Mouse (Mus musculus) heart, postnatal 10 days (tissue): ENCODE data around the gene Fam189b. TPM values are rescaled to one million over a fixed set of nuclear protein-coding genes. Genes with fewer than 3 reads are reported as not detected.
"Not testable (repeated sequence)": the region's sequence is repeated elsewhere in the genome, so short reads cannot be mapped to it uniquely, and the experiment has no call there.

ENCODE experiments used
- DNase-seq, 2 experiments: peaks; one replicate each; pipeline ENCODE4 v3.0.0; 2021
- intact Hi-C: fragments of 180-260 bp; cut with DNase I; formaldehyde crosslinking; loops from one replicate; pipeline ENCODE4 v1.15.1; 2025
- total RNA-seq, 2 experiments: library from RNA; stranded (reverse); gene quantifications; 2 replicates each; pipeline ENCODE4 v1.2.3; 2021

Gene Fam189b
- total RNA-seq = 1 to 10 TPM; 7.9 to 8.3 TPM

DNA sequence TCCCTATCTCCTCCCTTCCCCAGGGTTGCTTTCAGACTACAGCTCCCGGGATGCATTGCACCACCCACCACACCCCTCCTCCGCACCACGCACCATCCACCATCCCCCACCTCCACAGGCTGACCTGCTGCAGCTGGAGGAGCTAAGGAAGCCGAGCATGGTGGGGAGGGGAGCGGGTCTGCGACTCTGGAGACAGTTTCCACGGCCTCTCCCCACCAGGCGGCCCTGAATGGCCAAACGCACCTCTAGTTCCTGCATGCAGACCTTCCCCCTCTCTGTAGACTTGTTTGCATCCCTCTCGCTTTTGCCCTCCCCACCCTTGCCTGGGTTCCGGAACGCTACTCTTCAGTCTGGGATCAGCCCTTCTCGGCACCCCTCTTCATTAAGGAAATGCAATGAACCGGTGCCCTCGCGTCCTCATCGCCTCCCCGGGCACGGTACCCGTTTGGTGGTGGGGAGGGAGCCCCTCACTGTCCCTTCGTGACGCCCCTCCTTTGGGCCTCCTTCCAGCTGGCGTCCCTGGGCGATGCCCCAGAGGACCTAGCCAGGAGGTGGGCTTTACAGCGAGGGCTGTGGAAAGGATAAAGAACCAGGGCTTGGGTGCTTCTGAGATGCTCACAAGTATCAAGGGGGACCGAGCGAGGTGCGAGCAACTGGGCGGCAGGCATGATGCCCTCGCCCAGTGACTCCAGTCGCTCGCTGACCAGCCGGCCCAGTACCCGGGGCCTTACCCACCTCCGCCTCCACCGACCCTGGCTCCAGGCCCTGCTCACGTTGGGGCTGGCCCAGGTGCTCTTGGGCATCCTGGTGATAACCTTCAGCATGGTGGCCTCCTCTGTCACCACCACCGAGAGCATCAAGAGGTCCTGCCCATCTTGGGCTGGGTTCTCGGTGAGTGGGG lies at the start of gene Fam189b:
Gene Fam189b (plus strand): TSS at position 86 of the 901 bp plus-strand sequence.
- DNase-seq = peak; percentile 86 to 90
- intact Hi-C loops = no loop called here

DNA sequence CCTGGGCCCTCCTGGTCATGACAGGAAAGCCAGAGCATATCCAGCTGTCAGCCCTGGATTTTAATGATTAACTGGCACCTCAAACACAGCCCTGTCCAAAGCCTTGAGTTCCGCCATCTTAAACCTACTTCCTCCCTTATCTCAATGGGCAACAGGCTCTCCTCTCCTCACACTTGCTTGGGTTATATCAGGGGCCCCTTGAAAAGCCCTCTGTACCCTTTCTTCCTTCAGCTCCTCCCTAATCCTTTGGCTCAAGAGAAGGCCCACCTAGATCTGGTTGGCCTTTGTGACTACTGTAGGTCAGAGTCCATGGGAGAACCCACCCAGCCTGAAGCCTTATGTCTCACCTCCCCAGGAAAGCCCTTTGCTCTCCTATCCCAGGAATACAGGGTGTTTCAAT lies 49.2 kb upstream of the Fam189b start:
- intact Hi-C loops = no loop called here
- DNase-seq = no peak

DNA sequence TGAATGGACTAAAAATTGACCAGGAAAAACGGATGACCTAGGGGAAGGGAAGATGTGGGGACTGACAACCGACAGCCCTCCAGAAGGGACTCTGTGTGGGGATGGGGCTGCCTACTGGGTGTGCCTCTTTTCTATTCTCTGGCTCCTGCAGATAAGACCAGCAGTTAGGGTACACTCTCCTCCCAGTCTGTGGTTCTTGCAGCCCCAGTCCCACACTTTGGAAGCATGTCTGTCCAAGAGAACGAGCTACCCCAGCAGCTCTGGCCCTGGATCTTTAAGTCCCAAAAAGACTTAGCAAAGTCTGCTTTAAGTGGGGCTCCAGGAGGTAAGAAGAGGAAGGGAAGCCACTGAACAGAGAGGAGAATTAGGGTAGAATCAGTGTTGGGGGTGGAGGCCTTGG lies 47.0 kb upstream of the Fam189b start, which contains the start of gene Pklr:
Gene Pklr (plus strand): TSS at position 185 of the 400 bp plus-strand sequence.
- intact Hi-C loops = no loop called here
- DNase-seq = no peak

DNA sequence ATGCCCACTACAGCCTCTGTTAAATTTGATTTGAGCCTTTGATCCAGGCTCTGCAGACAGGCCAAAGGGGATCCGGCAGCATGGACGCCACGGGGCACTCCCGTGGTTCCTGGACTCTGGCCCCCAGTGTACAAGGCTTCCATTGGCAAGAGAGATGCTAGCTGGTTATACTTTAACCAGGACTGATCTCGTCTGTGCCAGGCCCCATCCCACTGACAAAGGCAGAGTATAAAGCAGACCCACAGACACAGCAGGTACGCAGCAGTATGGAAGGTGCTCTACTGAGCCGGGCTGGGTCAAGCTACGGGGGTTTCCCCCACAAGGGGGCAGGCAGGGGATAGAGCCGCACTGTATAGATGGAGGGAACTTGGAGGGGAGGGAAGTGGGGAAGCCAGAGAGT lies 46.6 kb upstream of the Fam189b start:
- intact Hi-C loops = no loop called here
- no peak for DNase-seq

DNA sequence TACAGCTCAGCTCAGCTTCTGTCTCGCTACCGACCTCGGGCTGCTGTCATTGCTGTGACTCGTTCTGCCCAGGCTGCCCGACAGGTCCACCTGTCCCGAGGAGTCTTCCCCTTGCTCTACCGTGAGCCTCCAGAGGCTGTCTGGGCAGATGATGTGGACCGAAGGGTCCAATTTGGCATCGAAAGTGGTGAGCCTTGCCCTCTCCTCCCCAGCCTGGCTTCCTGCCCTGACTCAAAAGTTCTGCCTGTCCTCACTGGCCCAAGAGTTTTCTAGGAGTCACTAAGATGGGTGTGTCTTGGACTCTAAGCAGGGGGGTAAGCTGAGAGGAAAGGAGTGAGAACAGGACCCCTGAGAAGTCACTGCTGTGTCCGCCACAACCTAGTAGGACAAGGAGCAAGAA lies 38.1 kb upstream of the Fam189b start:
- no peak for DNase-seq
- intact Hi-C loops = no loop called here

DNA sequence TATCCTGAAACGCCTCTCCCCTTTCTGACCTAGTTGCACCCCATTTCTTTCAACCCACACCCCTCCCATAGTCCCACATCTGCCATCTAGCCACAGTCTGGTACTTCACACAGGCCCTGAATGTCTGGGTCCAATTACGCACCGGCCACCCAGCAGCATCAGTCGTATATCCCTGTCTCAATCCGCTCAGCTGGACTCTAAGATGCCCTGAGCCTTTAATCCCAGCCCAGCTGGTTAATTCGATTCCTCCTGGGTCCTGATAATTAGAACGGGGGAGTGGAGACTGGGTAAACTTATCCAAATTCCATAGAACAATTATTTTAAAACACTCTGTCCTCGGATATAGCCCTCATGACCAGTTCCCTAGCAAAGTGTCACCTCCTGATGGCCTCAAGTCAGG lies 37.4 kb upstream of the Fam189b start:
- intact Hi-C loops = no loop called here
- no peak for DNase-seq

DNA sequence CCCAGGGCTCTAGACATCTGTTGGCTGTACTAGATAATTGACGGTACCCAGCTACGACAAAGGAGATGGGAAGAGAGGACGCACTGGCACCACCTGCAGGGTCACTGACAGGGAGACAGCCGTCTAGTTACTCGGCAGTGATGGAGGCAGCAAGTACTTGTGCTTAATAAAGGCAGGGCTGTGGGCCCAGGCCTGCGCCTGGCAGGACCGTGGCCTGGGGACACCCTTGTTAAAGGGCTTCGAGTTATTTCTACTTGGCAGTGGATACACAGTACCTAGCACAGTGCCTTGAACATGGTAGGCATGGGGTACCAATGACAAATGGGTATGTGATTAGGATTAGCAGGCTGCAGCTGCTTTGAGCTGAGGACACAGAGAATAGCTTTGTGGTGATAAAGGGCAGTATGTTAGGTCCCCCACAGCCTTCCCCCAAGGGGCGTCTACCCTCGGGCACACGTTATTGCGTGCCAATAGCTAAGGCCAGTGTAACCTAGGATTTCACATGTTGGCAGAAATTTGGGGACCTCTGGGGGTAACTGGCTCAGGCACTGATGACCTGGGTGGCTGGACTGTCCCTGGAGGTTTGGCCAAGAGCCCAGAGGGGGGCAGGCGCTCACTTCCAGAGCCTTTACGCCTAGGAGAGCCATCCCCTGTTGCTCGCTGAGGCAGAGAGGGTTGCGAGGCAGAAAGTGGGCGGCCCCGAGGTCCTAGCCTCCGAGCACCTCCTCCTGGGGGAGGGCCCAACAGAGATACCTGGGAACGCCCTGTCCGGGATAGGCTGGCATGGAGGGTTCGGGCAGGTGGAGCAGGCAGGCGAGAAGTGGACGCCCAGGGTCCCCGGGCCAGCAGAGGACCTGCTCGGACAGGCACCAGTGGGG lies 35.6 kb upstream of the Fam189b start:
- intact Hi-C loops = no loop called here
- DNase-seq = no peak

DNA sequence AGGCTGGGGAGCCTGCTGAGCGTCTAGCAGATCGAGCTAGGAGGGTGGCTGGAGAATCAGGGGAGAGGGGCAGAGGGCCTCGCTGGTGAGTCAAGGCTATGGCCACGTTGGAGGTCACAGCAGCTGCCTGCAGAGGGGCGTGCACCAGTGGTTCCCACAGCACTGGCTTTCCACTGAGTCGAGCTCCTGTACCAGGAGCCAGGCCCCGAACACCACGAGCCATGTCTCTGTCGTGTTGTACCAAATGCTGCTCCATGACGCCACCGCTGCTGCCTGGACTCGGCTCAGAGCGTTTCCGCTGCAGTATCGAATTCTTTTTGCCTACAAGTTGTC lies 35.0 kb upstream of the Fam189b start:
- intact Hi-C loops = no loop called here
- DNase-seq = no peak

DNA sequence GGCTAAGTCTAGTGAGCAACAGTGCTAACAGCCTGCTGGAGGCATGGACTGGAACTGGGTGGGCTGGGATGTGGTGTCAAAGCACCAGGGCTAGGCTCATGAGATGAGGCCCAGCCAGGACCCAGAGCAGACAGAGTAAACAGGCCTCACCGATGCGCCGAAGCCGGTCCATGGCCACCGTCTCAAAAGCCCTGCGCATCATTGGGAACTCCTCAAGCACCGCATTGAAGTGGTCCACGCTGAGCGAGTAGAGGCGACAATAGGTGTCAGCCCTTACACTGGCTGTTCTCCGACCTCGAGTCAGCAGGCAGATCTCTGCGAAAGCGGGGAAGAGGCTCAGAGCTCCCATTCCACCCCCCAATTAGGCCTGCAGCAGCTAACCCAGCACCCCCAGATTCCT lies 34.4 kb upstream of the Fam189b start:
- no peak for DNase-seq
- intact Hi-C loops = no loop called here

DNA sequence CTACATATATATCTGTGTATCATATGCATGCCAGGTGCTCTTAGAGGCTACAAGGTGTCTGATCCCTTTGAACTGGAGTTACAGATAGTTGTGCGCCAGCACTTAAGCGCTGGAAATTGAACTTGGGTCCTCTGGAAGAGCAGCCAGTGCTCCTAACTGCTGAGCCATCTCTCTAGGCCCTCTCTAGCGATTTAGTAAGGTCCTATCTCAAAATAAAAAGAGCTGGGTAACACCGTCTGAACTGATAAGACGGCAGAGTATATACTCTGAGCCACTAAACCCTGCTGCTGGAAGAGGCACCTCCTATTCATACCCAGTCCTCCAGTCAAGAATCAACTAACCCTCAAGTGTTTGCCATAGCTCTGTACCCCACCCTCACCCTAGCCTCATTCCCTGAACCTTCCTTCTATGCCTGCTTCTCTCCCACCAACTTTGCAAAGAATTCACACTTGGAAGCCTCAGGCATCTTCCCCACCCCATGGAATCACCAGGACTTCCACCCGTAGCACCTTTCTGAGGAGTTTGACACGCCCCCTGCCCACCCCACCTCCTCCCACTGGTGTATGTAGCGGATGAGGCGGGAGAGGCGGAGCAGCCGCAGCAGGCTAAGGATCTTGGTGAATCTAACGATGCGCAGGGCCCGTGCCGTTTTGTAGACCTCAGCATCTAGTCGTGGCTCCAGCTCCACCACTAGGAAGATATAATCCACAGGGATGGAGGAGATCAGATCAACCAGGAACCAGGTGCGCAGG lies 30.7 kb upstream of the Fam189b start:
- intact Hi-C loops = no loop called here
- DNase-seq = no peak

DNA sequence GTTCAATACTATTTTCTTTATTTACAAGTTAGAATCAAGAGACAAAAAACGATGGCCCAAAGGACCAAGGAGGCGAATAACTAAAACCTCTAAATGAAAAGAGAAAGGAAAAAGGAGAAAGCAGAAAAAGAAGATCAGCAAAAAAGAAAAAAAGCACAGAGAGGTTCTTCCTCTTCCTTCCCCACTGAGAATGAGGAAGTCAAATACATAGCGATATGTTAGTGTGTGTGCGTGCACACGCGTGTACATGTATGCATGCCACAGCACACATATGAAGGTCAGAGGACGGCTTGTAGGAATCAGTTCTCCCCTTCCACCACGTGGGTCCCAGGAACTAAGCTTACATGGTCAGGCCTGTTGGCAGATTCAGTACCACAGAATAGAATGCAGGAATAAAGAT lies 26.0 kb upstream of the Fam189b start:
- no peak for DNase-seq
- intact Hi-C loops = loop anchor here (5.0 kb wide), 1 partner anchor 65 kb away; the partner anchor contains the start of gene Rusc1

DNA sequence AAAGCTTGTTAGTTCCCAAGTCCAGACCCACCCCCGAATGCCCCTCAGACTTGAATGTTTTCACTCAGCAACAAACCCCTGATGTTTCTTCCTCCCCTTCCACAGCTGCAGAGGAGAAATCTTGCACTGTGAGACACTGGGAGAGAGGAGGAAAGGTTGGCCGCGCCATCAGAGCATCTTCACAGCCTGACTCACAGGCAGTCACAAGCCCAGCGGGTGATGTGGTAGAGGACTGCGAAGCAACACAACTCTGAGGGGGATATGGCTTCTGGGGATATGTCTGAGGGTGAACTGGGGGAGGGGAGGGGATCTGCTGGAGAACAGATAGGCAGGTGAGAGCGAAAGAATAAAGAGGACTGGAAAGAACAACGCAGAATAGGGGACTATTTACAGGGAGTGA lies 24.3 kb upstream of the Fam189b start:
- DNase-seq = no peak
- intact Hi-C loops = loop anchor here (2.0 to 5.0 kb wide), 2 partner anchors 44 to 66 kb away; partner anchors contain the start of gene Rusc1

DNA sequence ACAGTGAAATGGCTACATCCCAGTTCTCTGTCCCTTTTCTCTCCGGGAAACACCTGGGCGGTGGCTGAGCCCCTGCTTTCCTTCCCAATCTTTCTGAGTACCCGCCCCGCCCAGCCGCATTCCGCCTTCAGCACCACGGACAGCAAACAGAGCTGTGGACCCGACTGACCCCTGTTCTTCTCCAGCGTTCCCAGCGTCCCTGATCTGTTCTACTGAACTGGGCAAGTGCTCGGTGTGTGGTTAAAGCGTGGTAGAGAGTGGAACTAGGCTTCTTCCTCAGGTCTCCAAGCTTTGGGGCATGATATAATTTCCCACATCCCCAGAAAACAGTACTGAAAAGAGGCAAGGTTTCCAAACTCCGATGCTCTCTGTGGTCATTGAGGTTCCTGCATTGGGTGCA lies 23.7 kb upstream of the Fam189b start:
- DNase-seq = peak; percentile 72 to 83
- intact Hi-C loops = loop anchor here (2.0 to 5.0 kb wide), 2 partner anchors 44 to 67 kb away; partner anchors contain the start of gene Rusc1

DNA sequence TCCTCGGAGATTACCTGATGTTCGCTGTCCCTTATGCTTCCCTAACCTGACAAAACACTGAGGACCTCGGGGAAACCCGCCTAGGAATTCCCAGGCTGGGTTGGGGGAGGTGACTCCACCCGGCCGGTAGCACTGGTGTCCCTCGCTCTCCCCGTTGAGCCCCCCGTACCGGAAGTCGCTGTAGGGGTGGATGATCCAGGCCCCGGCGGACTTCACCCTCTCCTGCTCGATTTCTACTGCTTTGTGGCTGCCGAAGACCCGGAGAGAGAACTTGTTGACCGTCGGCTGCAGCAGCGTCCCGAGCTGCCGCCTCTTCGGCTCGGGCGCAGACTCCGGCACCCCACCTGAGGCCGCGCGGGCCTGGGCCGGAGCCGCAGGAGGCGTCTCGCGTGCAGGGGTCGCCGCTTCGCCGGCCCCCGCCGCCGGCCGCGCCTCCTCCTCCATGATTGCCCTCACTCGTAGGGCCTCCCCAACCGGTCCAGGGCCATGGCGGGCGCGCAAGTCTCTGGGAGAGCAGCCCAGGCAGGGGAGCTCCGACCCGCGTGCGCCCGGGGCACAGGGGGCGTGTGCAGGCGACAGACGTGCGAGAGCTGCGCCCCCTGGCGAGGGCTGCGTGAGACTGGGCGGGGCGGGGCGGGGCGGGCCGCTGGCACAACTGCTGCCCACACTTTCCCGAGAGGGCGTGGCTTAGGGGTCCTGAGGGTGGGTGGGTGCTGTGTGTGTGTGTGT lies 23.2 kb upstream of the Fam189b start, which contains the start of gene Hcn3:
Gene Hcn3 (minus strand): TSS at position 581 of the 729 bp plus-strand sequence.
- peak; percentile 41 to 67 for DNase-seq
- intact Hi-C loops = loop anchor here (2.0 to 5.0 kb wide), 2 partner anchors 45 to 67 kb away; partner anchors contain the start of gene Rusc1

DNA sequence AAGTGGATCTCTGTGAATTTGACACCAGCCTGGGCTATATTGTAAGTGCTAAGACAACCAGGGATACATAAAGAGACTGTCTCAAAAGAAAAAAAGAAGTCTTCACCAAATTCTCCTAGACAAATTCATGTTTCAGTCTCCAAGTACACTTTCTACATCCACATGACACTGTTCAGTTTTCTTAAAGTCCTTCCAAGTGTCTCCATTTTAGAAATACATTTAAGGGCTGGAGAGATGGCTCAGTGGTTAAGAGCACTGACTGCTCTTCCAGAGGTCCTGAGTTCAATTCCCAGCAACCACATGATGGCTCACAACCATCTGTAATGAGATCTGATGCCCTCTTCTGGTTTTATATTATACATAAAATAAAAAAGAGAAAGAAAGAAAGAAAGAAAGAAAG lies 21.7 kb upstream of the Fam189b start:
- DNase-seq, intact Hi-C loops: not testable (repeated sequence)

DNA sequence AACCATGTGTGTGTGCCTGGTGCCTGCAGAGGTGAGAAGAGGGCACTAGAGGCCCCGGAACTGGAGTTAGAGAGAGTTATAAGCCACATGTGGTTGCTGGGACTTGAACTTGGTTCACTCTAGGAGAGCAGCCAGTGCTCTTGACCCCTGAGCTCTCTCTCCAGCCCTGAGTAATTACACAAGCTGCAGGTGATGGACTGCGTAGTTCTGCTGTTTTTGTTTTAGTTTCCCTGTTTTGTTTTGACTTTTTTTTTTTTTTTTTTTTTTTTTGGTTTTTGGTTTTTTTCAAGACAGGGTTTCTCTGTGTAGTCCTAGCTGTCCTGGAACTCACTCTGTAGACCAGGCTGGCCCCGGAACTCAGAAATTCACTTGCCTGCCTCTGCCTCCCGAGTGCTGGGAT lies 21.2 kb upstream of the Fam189b start:
- no peak for DNase-seq
- intact Hi-C loops = no loop called here

DNA sequence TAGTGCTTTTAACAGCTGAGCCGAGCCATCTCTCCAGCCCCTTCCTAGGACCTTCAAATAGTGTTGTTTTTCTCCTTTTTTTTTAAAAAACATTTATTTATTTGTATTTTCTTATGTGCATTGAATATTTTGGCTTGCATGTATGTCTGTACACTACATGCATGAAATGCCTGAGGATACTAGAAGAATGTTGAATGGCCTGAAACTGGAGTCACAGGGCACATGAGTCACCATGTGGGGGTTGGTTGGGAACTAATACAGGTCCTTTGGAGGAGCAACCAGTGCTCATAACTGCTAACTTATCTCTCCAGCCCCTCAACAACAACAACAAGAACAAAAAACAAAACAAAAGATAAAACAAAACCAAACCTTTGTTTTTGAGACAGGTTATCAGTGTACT lies 19.8 kb upstream of the Fam189b start:
- no peak for DNase-seq
- intact Hi-C loops = no loop called here

DNA sequence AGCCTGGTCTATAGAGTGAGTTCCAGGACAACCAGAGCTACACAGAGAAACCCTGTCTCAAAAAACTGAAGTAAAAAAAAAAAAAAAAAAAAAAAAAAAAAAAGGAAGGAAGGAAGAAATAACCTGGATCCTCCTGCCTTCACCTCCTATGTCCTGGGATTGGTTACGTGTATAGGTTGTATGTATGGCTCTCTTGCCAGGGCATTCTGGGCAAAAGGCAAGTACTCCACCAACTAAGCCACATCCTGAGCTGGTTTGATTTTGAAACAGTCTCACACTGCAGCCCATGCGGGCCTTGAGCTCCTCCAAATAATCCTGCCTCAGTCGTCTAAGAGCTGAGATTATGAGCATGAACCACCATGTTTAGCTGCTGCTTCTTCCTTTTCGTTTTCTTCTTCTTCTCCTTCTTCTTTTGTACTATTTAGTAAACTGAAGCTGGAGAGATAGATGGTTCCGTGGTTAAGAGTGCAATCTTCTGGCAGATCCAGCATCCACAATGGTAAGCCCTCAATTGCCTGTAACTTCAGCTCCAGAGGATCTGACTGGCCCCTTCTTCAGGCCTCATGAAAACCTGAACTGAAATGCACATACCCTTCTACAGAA lies 19.2 kb upstream of the Fam189b start:
- DNase-seq = no peak
- intact Hi-C loops = no loop called here

DNA sequence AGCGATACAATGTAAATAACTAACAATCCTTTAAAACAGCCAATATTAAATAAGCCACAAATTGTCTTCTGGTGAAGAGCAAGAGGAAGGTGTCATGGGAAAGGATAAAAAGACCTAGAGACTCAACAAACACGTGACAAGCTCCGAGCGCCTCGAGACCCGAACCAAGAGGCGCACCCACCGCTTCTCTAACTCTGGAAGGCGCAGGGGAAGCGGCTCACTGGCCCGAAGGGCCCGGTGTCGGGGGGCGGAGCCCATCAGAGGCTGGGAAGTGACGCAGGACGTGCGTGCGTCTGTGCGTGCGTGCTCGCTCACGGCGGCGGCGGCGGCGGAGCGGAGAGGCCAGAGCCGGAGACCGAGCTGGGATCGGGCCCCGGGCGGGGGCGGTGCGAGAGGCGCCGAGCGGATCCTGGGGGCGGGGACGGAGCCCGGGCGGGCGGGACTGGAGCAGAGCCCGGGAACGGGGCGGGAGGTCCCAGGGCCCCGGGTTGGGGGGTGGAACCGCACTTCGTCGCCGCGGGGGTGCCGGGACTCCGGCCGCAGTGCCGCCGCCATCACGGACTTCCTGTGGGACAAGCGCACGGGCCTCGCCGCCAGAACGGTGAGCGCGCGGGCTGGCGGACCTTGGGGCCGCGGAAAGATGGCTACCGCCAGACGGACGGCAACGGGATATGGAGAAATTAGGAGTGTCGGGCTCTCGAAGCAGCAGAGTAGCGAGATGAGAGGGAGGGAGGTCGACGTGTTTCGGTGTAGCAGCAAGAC lies 18.3 kb upstream of the Fam189b start, which contains the start of gene Clk2:
Gene Clk2 (plus strand): TSS at position 290 of the 762 bp plus-strand sequence.
- intact Hi-C loops = no loop called here
- DNase-seq = peak; percentile 96
